Mouse (Mus musculus) midbrain, embryonic 15.5 days (tissue): ENCODE data around the gene Jarid2. TPM values are rescaled to one million over a fixed set of nuclear protein-coding genes. Genes with fewer than 3 reads are reported as not detected.

ENCODE experiments used
- ATAC-seq: fragments of 200-750 bp; cut with Nextera tagmentation; replicated peaks from 2 replicates; pipeline ENCODE4 v1.8.0; 2017; ENCODE audit warnings: moderate TSS enrichment
- H3K27ac ChIP-seq: fragments of 300-500 bp; sonication (generic); 2 replicates; pipeline ENCODE4 v1.5.1; 2015; ENCODE audit warnings: mild to moderate bottlenecking, inconsistent platforms
- H3K27me3 ChIP-seq: fragments of 300-500 bp; sonication (generic); replicated peaks from 2 replicates; pipeline ENCODE4 v1.6.1; 2015; ENCODE audit warnings: inconsistent platforms
- H3K36me3 ChIP-seq: fragments of 300-500 bp; sonication (generic); replicated peaks from 2 replicates; pipeline ENCODE4 v1.6.1; 2015; ENCODE audit warnings: inconsistent platforms
- H3K4me1 ChIP-seq: fragments of 300-500 bp; sonication (generic); 2 replicates; pipeline ENCODE4 v1.6.1; 2015; ENCODE audit warnings: inconsistent platforms
- H3K4me2 ChIP-seq: fragments of 300-500 bp; sonication (generic); 2 replicates; pipeline ENCODE4 v1.6.1; 2015; ENCODE audit warnings: inconsistent platforms, mild to moderate bottlenecking, moderate library complexity
- H3K4me3 ChIP-seq: fragments of 300-500 bp; sonication (generic); 2 replicates; pipeline ENCODE4 v1.5.1; 2015; ENCODE audit warnings: mild to moderate bottlenecking, inconsistent platforms
- H3K9ac ChIP-seq: fragments of 300-500 bp; sonication (generic); 2 replicates; pipeline ENCODE4 v1.6.1; 2015; ENCODE audit warnings: mild to moderate bottlenecking, inconsistent platforms
- H3K9me3 ChIP-seq: fragments of 300-500 bp; sonication (generic); 2 replicates; pipeline ENCODE4 v1.6.1; 2016; ENCODE audit warnings: inconsistent platforms
- WGBS: fragments of 180-500 bp; shearing (Covaris S2); methylation state at CpG from one replicate; pipeline ENCODE4 v1.1.7; 2015; ENCODE audit warnings: mixed read lengths; 5-methylcytosine and 5-hydroxymethylcytosine counted together
- polyA plus RNA-seq: library from polyadenylated mRNA; unstranded; fragments of >200 nt; fragmentation: Nextera tagmentation; extraction: Ambion mirVana; gene quantifications from 2 replicates; pipeline ENCODE4 v1.2.1, GENCODE M21; 2015

Jarid2 gene
- polyA plus RNA-seq, 1 experiment from 2014 or later, result 44.7 TPM

DNA sequence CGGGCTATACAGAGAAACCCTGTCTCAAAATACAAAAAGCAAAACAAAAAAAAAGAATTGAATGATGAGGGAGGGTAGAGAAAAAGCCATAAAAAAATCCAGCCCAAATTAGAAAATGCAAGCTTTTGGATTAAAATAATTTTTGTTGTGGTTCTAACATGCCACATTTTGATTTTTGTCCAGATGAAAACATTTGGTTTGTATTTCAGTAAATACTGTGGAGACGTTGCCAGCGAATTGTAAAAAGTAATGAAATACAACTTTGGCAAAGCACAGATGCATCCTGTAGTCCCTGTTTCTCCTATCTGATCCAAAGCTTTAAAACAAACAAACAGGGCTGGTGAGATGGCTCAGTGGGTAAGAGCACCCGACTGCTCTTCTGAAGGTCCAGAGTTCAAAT lies 151.7 kb downstream of the Jarid2 start:
- Histone ChIP-seq H3K4me3 (no peak overlapping the region), H3K9me3 (no peaks in the 10 kb centered on the region), H3K4me2 (no peak overlapping the region), H3K36me3 (no peaks in the 10 kb centered on the region; the same call in 1 of the 2 replicates), H3K4me1 (peaks cover 32% of the 10 kb centered on the region), H3K27ac (no peak overlapping the region), H3K27me3 (no peaks in the 10 kb centered on the region), H3K9ac (no peak overlapping the region)
- 86% methylated on average over 4 of the region's 4 CpGs for WGBS
- ATAC-seq, result no peak

DNA sequence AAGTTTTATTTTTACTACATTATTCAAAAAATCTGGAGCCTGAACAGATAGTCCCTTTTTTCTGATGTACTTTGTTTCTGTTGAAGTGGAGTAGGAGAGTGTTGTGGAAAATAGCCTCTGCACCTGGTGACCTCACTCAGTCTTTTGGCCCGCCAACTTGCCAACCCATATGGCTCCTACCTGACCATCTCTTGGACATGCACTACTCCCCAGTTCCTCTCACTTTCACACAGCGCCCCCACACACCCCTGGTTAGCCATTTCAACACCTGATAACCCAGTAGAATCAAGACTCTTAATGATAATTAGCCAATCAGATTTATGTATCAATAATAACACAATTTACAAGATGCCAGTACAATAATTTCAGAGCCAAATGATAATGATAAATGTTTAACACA lies 156.9 kb downstream of the Jarid2 start:
- H3K4me3 ChIP-seq, result no peak overlapping the region
- no peaks in the 10 kb centered on the region; the same call in 1 of the 2 replicates for H3K36me3 ChIP-seq
- H3K4me2 ChIP-seq, result no peak overlapping the region
- no peak overlapping the region for H3K27ac ChIP-seq
- no peak for ATAC-seq
- 91% methylated on average over 2 of the region's 2 CpGs for WGBS
- H3K9me3 ChIP-seq, result no peaks in the 10 kb centered on the region
- peaks cover 10% of the 10 kb centered on the region for H3K4me1 ChIP-seq
- no peaks in the 10 kb centered on the region for H3K27me3 ChIP-seq
- no peak overlapping the region for H3K9ac ChIP-seq

DNA sequence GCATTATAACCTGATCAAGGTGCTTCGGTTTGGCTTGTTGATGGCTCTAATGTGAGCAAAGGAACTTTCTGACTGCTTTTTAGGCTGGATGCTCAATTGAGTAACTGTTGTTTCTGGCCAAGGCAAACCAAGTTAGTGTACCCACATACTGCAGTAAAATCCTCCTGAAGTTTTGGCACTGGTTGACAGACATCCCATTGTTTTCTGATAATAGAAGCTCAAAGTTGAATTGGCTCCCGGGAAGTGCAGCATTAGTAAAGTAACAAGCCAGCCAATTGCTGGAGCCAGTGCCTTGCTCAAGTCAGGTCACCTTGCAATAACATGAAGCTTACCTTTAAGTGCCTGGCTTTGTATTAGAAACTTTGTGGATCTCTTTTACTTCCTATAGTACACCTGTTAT lies 161.3 kb downstream of the Jarid2 start:
- Histone ChIP-seq H3K27ac (no peak overlapping the region), H3K27me3 (no peaks in the 10 kb centered on the region), H3K4me3 (no peak overlapping the region), H3K36me3 (no peaks in the 10 kb centered on the region; the same call in 1 of the 2 replicates), H3K4me2 (no peak overlapping the region), H3K9me3 (no peaks in the 10 kb centered on the region), H3K4me1 (peaks cover 9% of the 10 kb centered on the region; the same call in 1 of the 2 replicates), H3K9ac (no peak overlapping the region)
- WGBS, result 58% methylated on average over 2 of the region's 2 CpGs
- ATAC-seq, result no peak

- no peak overlapping the region for H3K4me2 ChIP-seq
- H3K27ac ChIP-seq, result no peak overlapping the region
- no peak for ATAC-seq
- H3K36me3 ChIP-seq, result peaks cover 11% of the 10 kb centered on the region
- H3K9me3 ChIP-seq, result no peaks in the 10 kb centered on the region
- no peak overlapping the region for H3K4me3 ChIP-seq
- no peak overlapping the region for H3K9ac ChIP-seq
- 61% methylated on average over 5 of the region's 5 CpGs for WGBS
- no peaks in the 10 kb centered on the region for H3K27me3 ChIP-seq
- peaks cover 9% of the 10 kb centered on the region; the same call in 1 of the 2 replicates for H3K4me1 ChIP-seq
Measured at GRCm38 (mm10) chr13:44891813-44892730, 162.8 kb downstream of the Jarid2 start.

DNA sequence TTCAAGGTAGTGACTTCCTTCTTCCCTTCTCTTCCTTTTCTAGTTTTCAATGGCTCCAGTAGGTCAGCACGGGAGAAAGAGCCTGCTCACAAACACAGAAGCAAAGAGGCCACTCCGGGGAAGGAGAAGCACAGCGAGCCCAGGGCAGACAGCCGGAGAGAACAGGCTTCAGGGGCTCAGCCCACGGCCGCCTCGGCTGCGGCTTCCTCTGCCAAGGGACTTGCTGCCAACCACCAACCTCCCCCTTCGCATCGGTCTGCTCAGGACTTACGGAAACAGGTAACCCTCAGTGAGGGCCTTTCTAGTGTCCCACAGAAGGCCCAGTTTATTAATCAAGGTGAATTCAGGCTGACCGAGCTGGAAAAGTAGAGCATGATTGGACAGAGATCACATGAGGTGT lies 166.9 kb downstream of the Jarid2 start:
- no peak for ATAC-seq
- Histone ChIP-seq H3K27ac (no peak overlapping the region), H3K36me3 (peaks cover 24% of the 10 kb centered on the region), H3K9me3 (no peaks in the 10 kb centered on the region), H3K4me2 (no peak overlapping the region), H3K9ac (no peak overlapping the region), H3K27me3 (no peaks in the 10 kb centered on the region), H3K4me3 (no peak overlapping the region), H3K4me1 (0 out of 2 replicates have a peak, but pooled peaks cover 3% of the 10 kb centered on the region)
- WGBS, result 95% methylated on average over 12 of the region's 12 CpGs

- no peak for ATAC-seq
- H3K36me3 ChIP-seq, result peaks cover 28% of the 10 kb centered on the region
- no peak overlapping the region for H3K4me2 ChIP-seq
- H3K27me3 ChIP-seq, result no peaks in the 10 kb centered on the region
- no peak overlapping the region for H3K9ac ChIP-seq
- no peak overlapping the region for H3K27ac ChIP-seq
- 91% methylated on average over 6 of the region's 6 CpGs for WGBS
- H3K4me1 ChIP-seq, result peaks cover 5% of the 10 kb centered on the region; the same call in 1 of the 2 replicates
- H3K4me3 ChIP-seq, result no peak overlapping the region
- H3K9me3 ChIP-seq, result no peaks in the 10 kb centered on the region
Measured at GRCm38 (mm10) chr13:44902299-44902698, 173.0 kb downstream of the Jarid2 start.

DNA sequence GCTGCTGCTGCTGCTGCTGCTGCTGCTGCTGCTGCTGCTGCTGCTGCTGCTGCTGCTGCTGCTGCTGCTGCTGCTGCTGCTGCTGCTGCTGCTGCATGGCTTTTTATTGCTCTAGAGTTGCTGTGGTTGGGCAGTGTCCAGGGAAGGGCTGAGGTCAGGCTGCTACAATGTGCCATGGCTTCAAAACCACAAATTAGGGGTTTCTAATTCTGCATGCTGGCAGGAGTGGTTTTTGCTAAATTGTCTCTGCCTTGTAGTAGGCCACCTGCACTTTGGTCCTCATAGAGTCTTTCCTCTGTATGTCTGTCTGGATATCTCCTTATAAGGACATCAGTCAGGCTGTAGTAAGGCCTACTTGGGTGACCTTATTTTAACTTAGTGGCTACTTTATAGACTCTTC lies 174.1 kb downstream of the Jarid2 start:
- H3K27ac ChIP-seq, result no peak overlapping the region
- no peak for ATAC-seq
- H3K9me3 ChIP-seq, result no peaks in the 10 kb centered on the region
- no peak overlapping the region for H3K4me3 ChIP-seq
- no peak overlapping the region for H3K4me2 ChIP-seq
- H3K4me1 ChIP-seq, result peaks cover 12% of the 10 kb centered on the region
- peaks cover 25% of the 10 kb centered on the region; the same call in 1 of the 2 replicates for H3K36me3 ChIP-seq
- no peaks in the 10 kb centered on the region for H3K27me3 ChIP-seq
- no peak overlapping the region for H3K9ac ChIP-seq

GRCm38 (mm10) chr13:44904271-44904670 lies 175.0 kb downstream of the Jarid2 start:
- WGBS, result 57% methylated on average over 1 of the region's 1 CpGs
- H3K4me2 ChIP-seq, result no peak overlapping the region
- H3K4me3 ChIP-seq, result no peak overlapping the region
- peaks cover 25% of the 10 kb centered on the region; the same call in 1 of the 2 replicates for H3K36me3 ChIP-seq
- H3K9ac ChIP-seq, result no peak overlapping the region
- no peaks in the 10 kb centered on the region for H3K27me3 ChIP-seq
- H3K4me1 ChIP-seq, result peaks cover 14% of the 10 kb centered on the region
- ATAC-seq, result no peak
- H3K27ac ChIP-seq, result no peak overlapping the region
- no peaks in the 10 kb centered on the region for H3K9me3 ChIP-seq

DNA sequence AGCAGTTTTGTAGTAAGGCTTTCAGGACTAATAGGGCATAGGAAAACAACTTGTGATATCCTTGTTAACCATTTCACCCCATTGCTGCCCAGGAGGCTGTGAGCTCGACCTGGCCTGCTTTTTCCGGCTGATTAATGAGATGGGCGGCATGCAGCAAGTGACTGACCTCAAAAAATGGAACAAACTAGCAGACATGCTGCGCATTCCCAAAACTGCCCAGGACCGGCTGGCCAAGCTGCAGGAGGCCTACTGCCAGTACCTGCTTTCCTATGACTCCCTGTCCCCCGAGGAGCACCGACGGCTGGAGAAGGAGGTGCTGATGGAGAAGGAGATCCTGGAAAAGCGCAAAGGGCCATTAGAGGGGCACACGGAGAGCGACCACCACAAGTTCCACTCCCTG lies 176.9 kb downstream of the Jarid2 start:
- ATAC-seq, result no peak
- H3K9me3 ChIP-seq, result no peaks in the 10 kb centered on the region
- H3K4me1 ChIP-seq, result peaks cover 14% of the 10 kb centered on the region
- no peak overlapping the region for H3K9ac ChIP-seq
- WGBS, result 91% methylated on average over 11 of the region's 11 CpGs
- H3K4me2 ChIP-seq, result no peak overlapping the region
- no peak overlapping the region for H3K4me3 ChIP-seq
- peaks cover 30% of the 10 kb centered on the region for H3K36me3 ChIP-seq
- no peaks in the 10 kb centered on the region for H3K27me3 ChIP-seq
- no peak overlapping the region for H3K27ac ChIP-seq

DNA sequence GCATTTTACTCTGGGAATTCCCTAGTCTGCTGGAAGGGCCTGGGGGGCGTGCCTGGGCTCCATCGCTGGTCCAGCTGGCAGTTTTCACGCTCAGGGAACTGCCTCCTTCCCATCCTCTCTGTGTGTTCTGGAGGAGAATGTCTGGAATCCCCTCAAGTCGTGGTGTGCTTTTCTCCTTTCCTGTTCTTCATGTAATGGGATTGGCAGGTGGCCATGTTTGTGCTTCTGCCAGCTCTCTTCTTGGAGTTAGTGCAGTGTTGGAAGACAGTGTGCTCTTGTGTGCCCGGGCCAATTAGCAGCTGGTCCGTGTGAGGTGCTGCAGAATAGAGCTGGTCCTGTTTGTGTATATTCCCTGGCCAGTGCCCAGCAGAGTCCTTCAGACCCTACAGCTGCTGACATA lies 178.4 kb downstream of the Jarid2 start:
- Histone ChIP-seq H3K9ac (no peak overlapping the region), H3K9me3 (no peaks in the 10 kb centered on the region), H3K4me3 (no peak overlapping the region), H3K27ac (peak overlapping the region; percentile 51; the same call in 1 of the 2 replicates), H3K27me3 (no peaks in the 10 kb centered on the region), H3K36me3 (peaks cover 25% of the 10 kb centered on the region), H3K4me2 (no peak overlapping the region), H3K4me1 (peaks cover 14% of the 10 kb centered on the region)
- 43% methylated on average over 6 of the region's 6 CpGs for WGBS
- ATAC-seq, result peak; percentile 90

DNA sequence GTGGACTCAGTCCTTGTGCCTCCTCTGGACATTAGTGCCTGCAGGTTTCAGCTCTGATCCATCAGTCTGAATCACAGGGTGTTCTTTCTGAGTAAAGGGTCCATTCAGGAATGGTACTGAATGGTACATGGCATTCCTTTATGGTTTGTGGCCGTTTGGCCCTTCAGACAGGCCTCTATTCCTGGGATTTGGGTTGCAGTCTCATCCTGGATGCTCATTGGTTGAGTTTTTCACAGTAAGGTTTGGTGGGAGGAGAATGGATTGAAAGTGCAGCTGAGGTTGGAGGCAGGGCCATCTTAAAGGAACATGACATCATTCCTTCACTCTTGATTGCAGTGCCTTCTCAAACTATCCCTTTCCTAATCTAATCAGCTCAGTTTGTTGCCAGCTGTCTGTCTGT lies 179.5 kb downstream of the Jarid2 start:
- Histone ChIP-seq H3K9ac (no peak overlapping the region), H3K36me3 (peaks cover 23% of the 10 kb centered on the region; the same call in 1 of the 2 replicates), H3K4me2 (no peak overlapping the region), H3K9me3 (no peaks in the 10 kb centered on the region), H3K27ac (no peak overlapping the region), H3K4me3 (no peak overlapping the region), H3K27me3 (no peaks in the 10 kb centered on the region), H3K4me1 (peaks cover 21% of the 10 kb centered on the region)
- 13% methylated on average over 1 of the region's 1 CpGs for WGBS
- ATAC-seq, result no peak

GRCm38 (mm10) chr13:44912851-44913250 lies 183.6 kb downstream of the Jarid2 start:
- Histone ChIP-seq H3K9ac (no peak overlapping the region), H3K4me3 (no peak overlapping the region), H3K27ac (0 out of 2 replicates have a peak overlapping the region, but pooled peaks have one; percentile 49), H3K4me2 (no peak overlapping the region), H3K9me3 (no peaks in the 10 kb centered on the region), H3K27me3 (no peaks in the 10 kb centered on the region), H3K36me3 (peaks cover 45% of the 10 kb centered on the region), H3K4me1 (peaks cover 12% of the 10 kb centered on the region)
- ATAC-seq, result no peak
- 82% methylated on average over 2 of the region's 2 CpGs for WGBS
